Mouse (Mus musculus) embryonic facial prominence, embryonic 11.5 days (tissue): Measurements from ENCODE around the gene Atg16l2. TPM values are rescaled to one million over a fixed set of nuclear protein-coding genes. Genes with fewer than 3 reads are reported as not detected.
A peak's percentile ranks its signal among the peaks of the same experiment; 100 is the strongest.

ENCODE experiments used
- ATAC-seq: fragments of 200-750 bp; cut with Nextera tagmentation; replicated peaks from 2 replicates; pipeline ENCODE4 v1.8.0; 2017; ENCODE audit warnings: low read depth; ENCODE audit not compliant: insufficient number of reproducible peaks, low FRiP score, low TSS enrichment
- DNase-seq: peaks from one replicate; pipeline ENCODE4 v3.0.0-alpha.2; 2015; ENCODE audit warnings: low spot score
- H3K27ac ChIP-seq: fragments of 300-500 bp; sonication (generic); replicated peaks from 2 replicates; pipeline ENCODE4 v1.5.1; 2014; ENCODE audit warnings: mild to moderate bottlenecking, low read depth, low read length, control low read depth
- H3K27me3 ChIP-seq: fragments of 300-500 bp; sonication (generic); 2 replicates; pipeline ENCODE4 v1.6.1; 2014; ENCODE audit warnings: mild to moderate bottlenecking, low read length, moderate library complexity, mixed read lengths; ENCODE audit not compliant: control insufficient read depth, insufficient read depth
- H3K36me3 ChIP-seq: fragments of 300-500 bp; sonication (generic); replicated peaks from 2 replicates; pipeline ENCODE4 v1.6.1; 2014; ENCODE audit warnings: low read depth, mild to moderate bottlenecking, low read length, moderate library complexity, mixed read lengths; ENCODE audit not compliant: control insufficient read depth, insufficient read depth
- H3K4me1 ChIP-seq: fragments of 300-500 bp; sonication (generic); 2 replicates; pipeline ENCODE4 v1.6.1; 2014; ENCODE audit warnings: low read length, mixed read lengths; ENCODE audit not compliant: control insufficient read depth, insufficient read depth
- H3K4me2 ChIP-seq: fragments of 300-500 bp; sonication (generic); 2 replicates; pipeline ENCODE4 v1.6.1; 2014; ENCODE audit warnings: low read depth, mild to moderate bottlenecking, control low read depth, low read length, moderate library complexity
- H3K4me3 ChIP-seq: fragments of 300-500 bp; sonication (generic); 2 replicates; pipeline ENCODE4 v1.5.1; 2014; ENCODE audit warnings: low read depth, low read length, control low read depth
- H3K9ac ChIP-seq: fragments of 300-500 bp; sonication (generic); replicated peaks from 2 replicates; pipeline ENCODE4 v1.6.1; 2014; ENCODE audit warnings: mild to moderate bottlenecking, control low read depth, low read length
- H3K9me3 ChIP-seq: fragments of 300-500 bp; sonication (generic); replicated peaks from 2 replicates; pipeline ENCODE4 v1.6.1; 2016; ENCODE audit warnings: mild to moderate bottlenecking, low read length, inconsistent platforms, mixed read lengths; ENCODE audit not compliant: control insufficient read depth
- WGBS: fragments of 180-500 bp; shearing (Covaris S2); extraction: QIAGEN DNeasy Blood & Tissue Kit; methylation state at CpG from one replicate; pipeline ENCODE4 v1.1.7; 2014; 5-methylcytosine and 5-hydroxymethylcytosine counted together
- polyA plus RNA-seq: library from polyadenylated mRNA; unstranded; fragments of >200 nt; fragmentation: Nextera tagmentation; extraction: Ambion mirVana; gene quantifications from 2 replicates; pipeline ENCODE4 v1.2.1, GENCODE M21; 2014

Atg16l2 gene
- polyA plus RNA-seq, 1 experiment from 2014 or later = 7.3 TPM

DNA sequence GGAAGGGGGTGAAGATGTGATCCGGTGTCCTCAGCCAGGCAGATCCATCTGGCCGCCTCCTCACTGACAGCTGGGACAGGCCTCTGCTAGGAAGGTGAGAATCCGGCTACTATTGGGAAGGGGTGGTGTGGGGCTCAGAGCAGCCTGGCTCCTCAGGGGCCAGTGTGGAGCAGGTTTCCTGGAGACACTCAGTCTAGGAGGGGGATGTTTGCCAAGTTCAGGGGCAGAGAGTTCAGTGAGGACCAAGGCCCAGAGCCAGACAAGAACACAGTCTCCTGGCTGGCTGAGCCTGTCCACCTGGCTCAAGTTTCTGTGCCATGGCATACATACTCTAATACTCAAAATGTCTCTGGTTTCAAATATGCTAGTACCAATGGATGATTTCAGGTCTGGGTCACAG lies 35.4 kb upstream of the Atg16l2 start:
- Histone ChIP-seq H3K4me2 (no peak overlapping the region), H3K4me3 (no peak overlapping the region), H3K4me1 (no peaks in the 10 kb centered on the region), H3K36me3 (no peaks in the 10 kb centered on the region), H3K27ac (no peak overlapping the region), H3K27me3 (no peaks in the 10 kb centered on the region), H3K9me3 (no peaks in the 10 kb centered on the region), H3K9ac (no peak overlapping the region)
- no peak for ATAC-seq
- 89% methylated on average over 3 of the region's 3 CpGs for WGBS
- no peak for DNase-seq

DNA sequence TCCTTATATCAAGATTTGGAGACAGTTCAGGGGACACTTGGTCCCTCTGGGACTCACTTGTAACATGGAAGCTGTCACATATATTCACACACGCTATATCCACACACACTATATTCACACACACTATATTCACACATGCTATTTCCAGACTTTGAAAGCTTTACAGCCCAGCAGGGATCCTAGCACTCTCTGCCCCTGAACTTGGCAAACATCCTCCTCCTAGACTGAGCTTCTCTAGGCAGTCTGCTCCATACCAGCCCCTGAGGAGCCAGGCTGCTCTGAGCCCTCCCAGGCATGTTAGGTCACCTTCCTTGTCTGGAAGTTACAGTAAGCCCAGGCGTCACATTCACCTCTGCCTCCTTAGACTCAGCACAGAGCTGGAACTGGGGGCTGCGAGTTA lies 34.6 kb upstream of the Atg16l2 start:
- Histone ChIP-seq H3K4me1 (no peaks in the 10 kb centered on the region), H3K9ac (no peak overlapping the region), H3K4me3 (no peak overlapping the region), H3K27ac (no peak overlapping the region), H3K4me2 (no peak overlapping the region), H3K9me3 (no peaks in the 10 kb centered on the region), H3K27me3 (no peaks in the 10 kb centered on the region), H3K36me3 (no peaks in the 10 kb centered on the region)
- no peak for DNase-seq
- 77% methylated on average over 3 of the region's 3 CpGs for WGBS
- ATAC-seq = no peak

DNA sequence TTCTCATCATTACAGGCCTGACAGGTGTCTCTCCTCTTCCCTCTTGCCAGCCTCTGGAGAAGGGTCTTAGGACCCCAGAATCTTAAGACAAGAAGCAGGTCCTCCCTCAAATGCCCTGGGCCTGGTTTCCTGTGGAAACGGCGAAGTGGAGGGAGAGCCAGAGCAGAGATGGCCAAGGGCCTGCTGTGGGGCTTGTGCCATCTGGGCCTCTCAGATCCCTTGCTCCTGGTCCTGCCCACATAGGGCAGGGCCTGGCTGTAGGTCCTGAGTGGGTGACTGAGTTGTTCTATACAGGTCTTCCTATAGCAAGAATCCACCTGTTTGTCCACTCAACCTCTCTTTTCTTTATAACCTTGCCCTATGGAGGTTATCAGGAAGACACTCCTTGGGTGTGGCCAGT lies 33.2 kb upstream of the Atg16l2 start:
- Histone ChIP-seq H3K9ac (no peak overlapping the region), H3K9me3 (no peaks in the 10 kb centered on the region), H3K27ac (no peak overlapping the region), H3K4me1 (no peaks in the 10 kb centered on the region), H3K4me3 (no peak overlapping the region), H3K36me3 (no peaks in the 10 kb centered on the region), H3K4me2 (no peak overlapping the region), H3K27me3 (no peaks in the 10 kb centered on the region)
- 96% methylated on average over 2 of the region's 2 CpGs for WGBS
- no peak for DNase-seq
- no peak for ATAC-seq

DNA sequence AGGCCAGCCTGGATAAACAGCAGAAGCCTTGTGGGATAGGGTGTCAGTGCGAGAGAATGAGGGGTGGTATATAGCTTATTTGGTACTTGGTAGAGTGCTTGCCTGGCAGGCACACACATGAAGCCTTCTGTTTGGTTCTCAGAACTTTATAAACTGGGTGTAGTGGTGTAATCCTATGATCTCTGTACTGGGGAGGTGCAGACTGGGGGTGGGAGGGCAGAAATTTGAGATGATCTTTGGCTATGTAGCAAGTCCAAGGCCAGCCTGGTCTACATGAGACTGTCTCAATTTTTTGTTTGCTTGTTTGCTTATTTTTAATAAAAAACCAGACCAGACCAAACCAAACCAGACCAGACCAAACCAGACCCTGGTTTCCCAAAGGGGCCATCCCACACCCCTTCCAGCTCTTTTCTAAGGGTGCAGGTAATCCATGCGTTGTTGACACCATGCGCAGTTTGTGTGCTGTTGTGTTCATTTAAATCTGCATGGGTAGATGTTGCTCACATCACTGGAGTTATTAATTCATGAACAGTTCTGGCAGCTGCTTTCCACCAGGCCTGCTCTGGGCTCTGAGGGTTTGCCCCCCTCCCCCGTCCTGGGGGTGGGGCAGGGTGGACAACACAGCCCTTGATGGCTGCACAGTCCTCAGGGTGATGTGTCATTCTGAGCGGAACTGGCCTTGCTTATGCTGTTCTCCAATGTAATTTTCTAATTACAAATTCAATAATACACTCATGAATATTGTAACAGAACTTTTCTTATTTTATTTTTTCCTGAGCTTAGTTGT lies 30.2 kb upstream of the Atg16l2 start:
- DNase-seq = no peak
- no peaks in the 10 kb centered on the region for H3K4me1 ChIP-seq
- 84% methylated on average over 5 of the region's 5 CpGs for WGBS

DNA sequence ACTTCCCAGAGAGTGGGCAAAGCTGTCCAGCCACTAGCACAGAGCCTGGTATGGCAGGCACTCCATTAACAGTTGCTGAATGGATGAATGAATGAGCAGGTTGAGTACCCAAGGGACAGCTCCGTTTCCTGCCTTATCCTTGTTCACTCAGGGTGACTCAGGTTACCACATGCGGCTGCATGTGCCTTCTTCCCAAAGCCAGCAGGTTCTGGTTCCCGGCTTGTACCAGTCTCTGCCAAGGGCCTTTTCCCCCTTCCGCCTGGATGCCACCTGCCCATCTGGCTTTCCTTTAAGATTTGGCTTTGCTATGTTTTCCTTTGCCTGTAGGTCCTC lies 28.8 kb upstream of the Atg16l2 start:
- ATAC-seq = no peak

More for the DNA sequence above, 30.2 kb upstream of the Atg16l2 start:
- Histone ChIP-seq H3K4me3 (no peak overlapping the region), H3K4me2 (no peak overlapping the region), H3K9me3 (no peaks in the 10 kb centered on the region), H3K36me3 (no peaks in the 10 kb centered on the region), H3K9ac (no peak overlapping the region), H3K27me3 (no peaks in the 10 kb centered on the region), H3K27ac (no peak overlapping the region)
- 0 out of 2 replicates have a peak, but pooled peaks have one; percentile 25 for ATAC-seq

DNA sequence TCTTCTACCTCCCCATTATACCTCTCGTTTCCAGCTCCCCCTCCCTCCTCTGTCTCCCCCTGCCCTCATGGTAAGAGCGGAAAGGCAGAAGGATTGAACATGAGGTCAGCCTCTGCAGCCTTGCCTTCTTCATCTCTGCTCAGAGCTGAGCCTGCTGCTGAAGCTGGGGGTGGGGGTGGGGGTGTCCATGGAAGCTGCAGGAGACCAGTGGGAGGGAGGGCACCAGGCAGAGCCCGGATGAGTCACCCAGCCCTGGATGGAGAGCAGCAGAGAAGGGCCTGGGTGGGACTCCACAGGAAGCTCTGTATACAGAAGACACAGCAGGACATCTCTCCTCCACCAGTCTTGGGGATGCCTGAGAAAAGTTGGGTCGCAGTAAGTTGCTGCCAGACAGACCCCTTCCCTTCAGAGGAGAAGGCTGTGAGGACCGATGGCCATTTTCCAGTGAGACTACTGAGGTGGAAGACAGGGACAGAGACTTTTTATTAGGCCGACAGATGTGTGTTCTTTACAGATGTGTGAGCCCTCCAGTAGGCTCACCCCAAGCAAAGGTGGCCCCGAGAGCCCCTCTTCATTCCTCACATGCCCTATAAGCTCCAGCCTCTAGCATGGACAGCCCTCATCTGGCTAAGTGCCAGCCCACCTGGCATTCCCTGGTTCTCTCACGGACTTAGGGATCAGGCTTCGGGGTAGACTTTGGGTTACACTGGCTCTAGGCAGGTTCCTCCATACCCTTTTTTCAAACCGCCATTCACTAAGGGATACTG lies 28.2 kb upstream of the Atg16l2 start:
- no peaks in the 10 kb centered on the region for H3K27me3 ChIP-seq
- no peaks in the 10 kb centered on the region for H3K9me3 ChIP-seq
- no peak overlapping the region for H3K27ac ChIP-seq

More for the DNA sequence above, 28.8 kb upstream of the Atg16l2 start:
- no peaks in the 10 kb centered on the region for H3K9me3 ChIP-seq
- no peaks in the 10 kb centered on the region for H3K4me1 ChIP-seq
- no peak for DNase-seq
- H3K27me3 ChIP-seq = no peaks in the 10 kb centered on the region
- 66% methylated on average over 4 of the region's 4 CpGs for WGBS
- H3K9ac ChIP-seq = no peak overlapping the region
- no peak overlapping the region for H3K4me3 ChIP-seq
- H3K4me2 ChIP-seq = no peak overlapping the region
- no peaks in the 10 kb centered on the region for H3K36me3 ChIP-seq
- no peak overlapping the region for H3K27ac ChIP-seq

DNA sequence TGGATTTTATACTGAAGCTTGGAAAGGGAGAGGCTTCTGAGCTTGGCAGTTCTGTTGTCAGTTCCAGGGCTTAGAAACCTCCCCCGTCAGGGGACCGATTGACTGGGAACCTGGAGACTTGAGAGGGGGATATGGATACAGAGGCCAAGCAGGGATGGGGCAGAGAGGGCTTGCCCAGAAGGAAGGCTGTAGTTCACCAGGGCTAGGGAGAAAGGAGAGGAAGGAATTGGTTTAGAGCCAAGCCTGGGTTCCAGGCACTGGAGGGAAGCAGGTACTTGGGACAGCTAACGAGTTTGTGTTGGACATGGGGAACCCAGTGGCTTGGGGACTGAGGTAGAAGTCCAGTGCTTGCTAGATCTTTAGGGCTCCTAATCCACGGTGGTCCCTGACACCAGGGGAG lies 27.6 kb upstream of the Atg16l2 start:
- no peak overlapping the region for H3K27ac ChIP-seq
- DNase-seq (no peak), ATAC-seq (no peak)
- no peaks in the 10 kb centered on the region for H3K4me1 ChIP-seq
- H3K4me3 ChIP-seq = no peak overlapping the region
- H3K27me3 ChIP-seq = no peaks in the 10 kb centered on the region
- H3K4me2 ChIP-seq = no peak overlapping the region
- H3K9ac ChIP-seq = no peak overlapping the region
- H3K36me3 ChIP-seq = no peaks in the 10 kb centered on the region
- no peaks in the 10 kb centered on the region for H3K9me3 ChIP-seq
- 72% methylated on average over 4 of the region's 4 CpGs for WGBS

More for the DNA sequence above, 28.2 kb upstream of the Atg16l2 start:
- 0 out of 2 replicates have a peak, but pooled peaks have one; percentile 14 for ATAC-seq
- WGBS = 65% methylated on average over 10 of the region's 10 CpGs
- Histone ChIP-seq H3K9ac (no peak overlapping the region), H3K4me1 (no peaks in the 10 kb centered on the region), H3K4me2 (no peak overlapping the region), H3K4me3 (no peak overlapping the region), H3K36me3 (no peaks in the 10 kb centered on the region)
- DNase-seq = no peak

DNA sequence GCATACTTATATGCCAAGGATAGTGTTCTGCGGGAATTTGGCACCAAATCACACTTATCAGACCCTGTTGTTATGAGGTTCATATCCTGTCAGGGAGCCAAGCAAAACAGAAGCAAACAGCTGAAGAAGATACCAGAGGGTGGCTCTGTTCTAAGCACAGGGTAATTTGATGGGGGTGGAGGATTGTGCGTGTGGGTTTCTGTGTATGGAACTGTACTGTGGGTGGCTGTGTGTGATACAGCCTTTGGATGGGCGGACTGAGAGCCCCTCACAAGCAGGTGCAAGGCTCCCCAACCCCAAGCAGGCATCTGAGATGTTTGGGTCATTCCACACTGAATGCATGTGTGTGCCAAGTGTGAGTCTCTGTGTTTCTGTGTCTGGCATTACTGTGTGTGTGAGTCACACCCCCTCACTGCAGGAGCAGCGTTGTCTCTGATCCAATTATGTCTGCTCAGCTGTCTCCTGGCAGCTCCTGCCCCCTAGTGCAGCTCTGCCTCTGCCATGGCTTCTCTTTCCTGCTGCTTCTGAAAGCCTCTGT lies 26.6 kb upstream of the Atg16l2 start:
- Histone ChIP-seq H3K4me3 (no peak overlapping the region), H3K36me3 (no peaks in the 10 kb centered on the region), H3K27me3 (no peaks in the 10 kb centered on the region), H3K4me1 (no peaks in the 10 kb centered on the region), H3K27ac (no peak overlapping the region), H3K9me3 (no peaks in the 10 kb centered on the region), H3K4me2 (no peak overlapping the region), H3K9ac (no peak overlapping the region)
- DNase-seq (no peak), ATAC-seq (no peak)
- 67% methylated on average over 4 of the region's 4 CpGs for WGBS
